Mouse (Mus musculus) liver, embryonic 16.5 days (tissue): ENCODE data around the gene Diras1. TPM values are rescaled to one million over a fixed set of nuclear protein-coding genes. Genes with fewer than 3 reads are reported as not detected.

Experiments
- ATAC-seq: fragments of 200-750 bp; cut with Nextera tagmentation; 2 replicates; pipeline ENCODE4 v1.8.0; 2017; ENCODE audit warnings: low read depth, mild to moderate bottlenecking, moderate number of reproducible peaks, moderate library complexity
- H3K27ac ChIP-seq: fragments of 300-500 bp; sonication (generic); 2 replicates; pipeline ENCODE4 v1.5.1; 2014; ENCODE audit warnings: mild to moderate bottlenecking, low read length
- H3K27me3 ChIP-seq: fragments of 300-500 bp; sonication (generic); 2 replicates; pipeline ENCODE4 v1.6.1; 2014; ENCODE audit warnings: low read depth, low read length, mixed read lengths; ENCODE audit not compliant: control insufficient read depth, insufficient read depth
- H3K36me3 ChIP-seq: fragments of 300-500 bp; sonication (generic); 2 replicates; pipeline ENCODE4 v1.6.1; 2014; ENCODE audit warnings: mild to moderate bottlenecking; ENCODE audit not compliant: control insufficient read depth, insufficient read depth
- H3K4me1 ChIP-seq: fragments of 300-500 bp; sonication (generic); 2 replicates; pipeline ENCODE4 v1.6.1; 2014; ENCODE audit warnings: low read depth, low read length, mixed read lengths; ENCODE audit not compliant: control insufficient read depth
- H3K4me2 ChIP-seq: fragments of 300-500 bp; sonication (generic); 2 replicates; pipeline ENCODE4 v1.6.1; 2014; ENCODE audit warnings: low read depth, low read length, mixed read lengths
- H3K4me3 ChIP-seq: fragments of 300-500 bp; sonication (generic); 2 replicates; pipeline ENCODE4 v1.5.1; 2014; ENCODE audit warnings: low read depth, mild to moderate bottlenecking, low read length
- H3K9ac ChIP-seq: fragments of 300-500 bp; sonication (generic); 2 replicates; pipeline ENCODE4 v1.6.1; 2014; ENCODE audit warnings: low read depth, low read length
- H3K9me3 ChIP-seq: fragments of 300-500 bp; sonication (generic); replicated peaks from 2 replicates; pipeline ENCODE4 v1.6.1; 2016; ENCODE audit warnings: low read length; ENCODE audit not compliant: control insufficient read depth
- WGBS: fragments of 180-500 bp; shearing (Covaris S2); extraction: QIAGEN DNeasy Blood & Tissue Kit; methylation state at CpG from one replicate; pipeline ENCODE4 v1.1.7; 2014; ENCODE audit not compliant: insufficient replicate concordance; 5-methylcytosine and 5-hydroxymethylcytosine counted together
- polyA plus RNA-seq: library from polyadenylated mRNA; unstranded; fragments of >200 nt; fragmentation: Nextera tagmentation; extraction: Ambion mirVana; gene quantifications from 2 replicates; pipeline ENCODE4 v1.2.1, GENCODE M21; 2015

Diras1 gene
- polyA plus RNA-seq, 1 experiment from 2014 or later: not detected

- Histone ChIP-seq H3K9ac (no peak overlapping the region), H3K4me2 (no peak overlapping the region), H3K36me3 (no peaks in the 10 kb centered on the region), H3K27me3 (no peaks in the 10 kb centered on the region), H3K4me3 (no peak overlapping the region), H3K9me3 (no peaks in the 10 kb centered on the region), H3K27ac (no peak overlapping the region), H3K4me1 (peaks cover 3% of the 10 kb centered on the region)
- WGBS: 73% methylated on average over 11 of the region's 11 CpGs
- peak; percentile 64; the same call in 1 of the 2 replicates for ATAC-seq
Observed at GRCm38 (mm10) chr10:80975478-80975877, 50.0 kb downstream of the Diras1 start.

GRCm38 (mm10) chr10:80973722-80974121, 51.7 kb downstream of the Diras1 start:
- Histone ChIP-seq H3K4me2 (no peak overlapping the region), H3K9ac (no peak overlapping the region), H3K36me3 (no peaks in the 10 kb centered on the region), H3K4me1 (peaks cover 3% of the 10 kb centered on the region), H3K27me3 (no peaks in the 10 kb centered on the region), H3K9me3 (no peaks in the 10 kb centered on the region), H3K27ac (no peak overlapping the region), H3K4me3 (no peak overlapping the region)
- 58% methylated on average over 1 of the region's 1 CpGs for WGBS
- ATAC-seq: no peak

- no peaks in the 10 kb centered on the region for H3K9me3 ChIP-seq
- no peak overlapping the region for H3K4me2 ChIP-seq
- no peak overlapping the region for H3K27ac ChIP-seq
- 56% methylated on average over 11 of the region's 11 CpGs for WGBS
- peaks cover 4% of the 10 kb centered on the region for H3K4me1 ChIP-seq
- H3K36me3 ChIP-seq: no peaks in the 10 kb centered on the region
- no peak overlapping the region for H3K4me3 ChIP-seq
- no peak for ATAC-seq
- H3K9ac ChIP-seq: no peak overlapping the region
- H3K27me3 ChIP-seq: no peaks in the 10 kb centered on the region
Observed at GRCm38 (mm10) chr10:80972071-80972987, 53.1 kb downstream of the Diras1 start.

- Histone ChIP-seq H3K4me3 (no peak overlapping the region), H3K4me2 (no peak overlapping the region), H3K9ac (no peak overlapping the region), H3K36me3 (no peaks in the 10 kb centered on the region), H3K9me3 (no peaks in the 10 kb centered on the region), H3K27ac (no peak overlapping the region), H3K27me3 (no peaks in the 10 kb centered on the region), H3K4me1 (peaks cover 12% of the 10 kb centered on the region)
- 71% methylated on average over 15 of the region's 15 CpGs for WGBS
- ATAC-seq: no peak
Observed at GRCm38 (mm10) chr10:80971533-80971932, 53.9 kb downstream of the Diras1 start.

- Histone ChIP-seq H3K9me3 (no peaks in the 10 kb centered on the region), H3K4me2 (no peak overlapping the region), H3K4me3 (no peak overlapping the region), H3K4me1 (peaks cover 12% of the 10 kb centered on the region), H3K36me3 (no peaks in the 10 kb centered on the region), H3K27ac (no peak overlapping the region), H3K9ac (no peak overlapping the region), H3K27me3 (no peaks in the 10 kb centered on the region)
- no peak for ATAC-seq
- WGBS: 60% methylated on average over 8 of the region's 8 CpGs
Observed at GRCm38 (mm10) chr10:80970159-80970558, 55.3 kb downstream of the Diras1 start.

Other genes starting within 250 kb of the Diras1 start
- 23.4 and 30.1 TPM in 2 replicates for gene Sf3a2, start 227.5 kb downstream of the Diras1 start, polyA plus RNA-seq
- gene Plekhj1, start 227.0 kb downstream of the Diras1 start, polyA plus RNA-seq: 61.4 and 64.7 TPM in 2 replicates
- gene Amh, start 220.4 kb downstream of the Diras1 start, polyA plus RNA-seq: 0.08 TPM in 1 of 2 replicates, not detected in the other
- 0.54 and 1.2 TPM in 2 replicates for gene Jsrp1, start 212.2 kb downstream of the Diras1 start, polyA plus RNA-seq
- gene Oaz1, start 199.0 kb downstream of the Diras1 start, polyA plus RNA-seq: 1,363 and 1,382 TPM in 2 replicates
- gene Lingo3, start 181.6 kb downstream of the Diras1 start, polyA plus RNA-seq: not detected in 2 replicates
- gene Lsm7, start 170.5 kb downstream of the Diras1 start, polyA plus RNA-seq: 92.5 and 108 TPM in 2 replicates
- gene Sppl2b, start 170.4 kb downstream of the Diras1 start, polyA plus RNA-seq: 60.4 and 65.3 TPM in 2 replicates
- 0.04 TPM in 1 of 2 replicates, not detected in the other for gene Tmprss9, start 153.8 kb downstream of the Diras1 start, polyA plus RNA-seq
- gene Timm13, start 124.7 kb downstream of the Diras1 start, polyA plus RNA-seq: 151 and 160 TPM in 2 replicates
- gene Lmnb2, start 107.4 kb downstream of the Diras1 start, polyA plus RNA-seq: 10.3 TPM in 2 replicates
- 4.0 and 5.0 TPM in 2 replicates for gene Gadd45b, start 95.6 kb downstream of the Diras1 start, polyA plus RNA-seq
- gene Gng7, start 10.7 kb downstream of the Diras1 start, polyA plus RNA-seq: 0.36 and 0.44 TPM in 2 replicates
- gene Slc39a3, start 11.8 kb upstream of the Diras1 start, polyA plus RNA-seq: 5.5 TPM in 2 replicates
- 55.3 and 57.3 TPM in 2 replicates for gene Sgta, start 34.5 kb upstream of the Diras1 start, polyA plus RNA-seq
- gene Thop1, start 44.4 kb upstream of the Diras1 start, polyA plus RNA-seq: 15.5 and 16.6 TPM in 2 replicates
- gene Creb3l3, start 73.2 kb upstream of the Diras1 start, polyA plus RNA-seq: 39.9 and 45.9 TPM in 2 replicates
- 93.8 and 100 TPM in 2 replicates for gene Map2k2, start 80.3 kb upstream of the Diras1 start, polyA plus RNA-seq
- gene Zbtb7a, start 109.6 kb upstream of the Diras1 start, polyA plus RNA-seq: 30.0 and 35.0 TPM in 2 replicates
- 21.8 and 22.1 TPM in 2 replicates for gene Pias4, start 142.3 kb upstream of the Diras1 start, polyA plus RNA-seq
- 266 and 282 TPM in 2 replicates for gene Eef2, start 151.0 kb upstream of the Diras1 start, polyA plus RNA-seq
- gene Dapk3, start 157.3 kb upstream of the Diras1 start, polyA plus RNA-seq: 11.0 and 12.2 TPM in 2 replicates
- not detected in 2 replicates for gene 4930442H23Rik, start 158.2 kb upstream of the Diras1 start, polyA plus RNA-seq
- gene Nmrk2, start 176.4 kb upstream of the Diras1 start, polyA plus RNA-seq: 0.05 TPM in 1 of 2 replicates, not detected in the other
- gene Atcay, start 205.2 kb upstream of the Diras1 start, polyA plus RNA-seq: 0.02 and 0.04 TPM in 2 replicates
- 0.59 and 1.1 TPM in 2 replicates for gene Zfr2, start 207.5 kb upstream of the Diras1 start, polyA plus RNA-seq
- gene Matk, start 227.3 kb upstream of the Diras1 start, polyA plus RNA-seq: 1.6 and 1.8 TPM in 2 replicates
- gene Mrpl54, start 241.3 kb upstream of the Diras1 start, polyA plus RNA-seq: 80.0 and 88.1 TPM in 2 replicates
- gene Apba3, start 241.3 kb upstream of the Diras1 start, polyA plus RNA-seq: 24.2 and 26.3 TPM in 2 replicates